Mouse (Mus musculus) forebrain, embryonic 12.5 days (tissue): ENCODE measurements around the gene Gm28042. TPM values are rescaled to one million over a fixed set of nuclear protein-coding genes. Genes with fewer than 3 reads are reported as not detected.

ENCODE experiments used
- ATAC-seq: fragments of 200-750 bp; cut with Nextera tagmentation; 2 replicates; pipeline ENCODE4 v1.8.0; 2017; ENCODE audit warnings: moderate TSS enrichment; ENCODE audit not compliant: low FRiP score
- H3K27ac ChIP-seq: fragments of 300-500 bp; sonication (generic); 2 replicates; pipeline ENCODE4 v1.5.1; 2016; ENCODE audit warnings: mild to moderate bottlenecking
- H3K27me3 ChIP-seq: fragments of 300-500 bp; sonication (generic); 2 replicates; pipeline ENCODE4 v1.6.1; 2016; ENCODE audit warnings: mild to moderate bottlenecking
- H3K36me3 ChIP-seq: fragments of 300-500 bp; sonication (generic); replicated peaks from 2 replicates; pipeline ENCODE4 v1.6.1; 2016; ENCODE audit warnings: mild to moderate bottlenecking
- H3K4me1 ChIP-seq: fragments of 300-500 bp; sonication (generic); 2 replicates; pipeline ENCODE4 v1.6.1; 2016
- H3K4me2 ChIP-seq: fragments of 300-500 bp; sonication (generic); 2 replicates; pipeline ENCODE4 v1.6.1; 2016; ENCODE audit warnings: mild to moderate bottlenecking, moderate library complexity
- H3K4me3 ChIP-seq: fragments of 300-500 bp; sonication (generic); replicated peaks from 2 replicates; pipeline ENCODE4 v1.5.1; 2016; ENCODE audit warnings: mild to moderate bottlenecking
- H3K9ac ChIP-seq: fragments of 300-500 bp; sonication (generic); 2 replicates; pipeline ENCODE4 v1.6.1; 2016; ENCODE audit warnings: mild to moderate bottlenecking
- H3K9me3 ChIP-seq: fragments of 300-500 bp; sonication (generic); 2 replicates; pipeline ENCODE4 v1.6.1; 2016
- WGBS: fragments of 180-500 bp; shearing (Covaris S2); methylation state at CpG from one replicate; pipeline ENCODE4 v1.1.7; 2016; 5-methylcytosine and 5-hydroxymethylcytosine counted together
- polyA plus RNA-seq: library from polyadenylated mRNA; unstranded; fragments of >200 nt; fragmentation: Nextera tagmentation; extraction: Ambion mirVana; gene quantifications from 2 replicates; pipeline ENCODE4 v1.2.1, GENCODE M21; 2016

Gene Gm28042
- polyA plus RNA-seq, 1 experiment from 2014 or later, result 7.3 TPM

GRCm38 (mm10) chr2:120046486-120047310 lies 19.4 kb downstream of the Gm28042 start:
- no peak overlapping the region for H3K9ac ChIP-seq
- no peak overlapping the region for H3K4me3 ChIP-seq
- ATAC-seq, result no peak
- WGBS, result 73% methylated on average over 14 of the region's 14 CpGs
- H3K4me1 ChIP-seq, result no peaks in the 10 kb centered on the region
- H3K36me3 ChIP-seq, result peaks cover 15% of the 10 kb centered on the region
- H3K9me3 ChIP-seq, result no peaks in the 10 kb centered on the region
- no peak overlapping the region for H3K27ac ChIP-seq
- H3K4me2 ChIP-seq, result no peak overlapping the region
- no peaks in the 10 kb centered on the region for H3K27me3 ChIP-seq

DNA sequence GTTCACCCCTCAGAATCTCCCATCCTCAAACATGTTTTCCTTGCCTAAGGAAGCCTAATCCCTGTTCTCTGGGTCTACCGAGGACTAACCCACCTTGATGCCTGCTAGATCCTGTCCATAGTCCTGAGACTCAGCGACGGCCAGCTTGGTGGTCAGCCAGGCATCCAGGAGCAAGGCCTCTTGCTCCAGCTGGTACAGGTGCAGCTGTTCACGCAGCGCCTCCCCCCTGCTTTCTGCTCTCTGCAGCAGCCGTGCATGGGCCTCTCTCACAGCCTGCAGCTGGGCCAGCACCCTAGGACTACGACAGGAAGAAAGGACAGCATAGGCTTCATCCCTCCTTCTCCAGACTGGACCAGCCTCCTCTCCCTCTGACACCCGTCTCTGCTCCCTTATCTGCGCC lies 20.9 kb downstream of the Gm28042 start:
- no peak overlapping the region for H3K27ac ChIP-seq
- 73% methylated on average over 9 of the region's 9 CpGs for WGBS
- H3K4me3 ChIP-seq, result no peak overlapping the region
- no peak for ATAC-seq
- no peaks in the 10 kb centered on the region for H3K27me3 ChIP-seq
- no peak overlapping the region for H3K9ac ChIP-seq
- no peaks in the 10 kb centered on the region for H3K9me3 ChIP-seq
- peaks cover 3% of the 10 kb centered on the region; the same call in 1 of the 2 replicates for H3K36me3 ChIP-seq
- no peaks in the 10 kb centered on the region for H3K4me1 ChIP-seq
- no peak overlapping the region for H3K4me2 ChIP-seq

DNA sequence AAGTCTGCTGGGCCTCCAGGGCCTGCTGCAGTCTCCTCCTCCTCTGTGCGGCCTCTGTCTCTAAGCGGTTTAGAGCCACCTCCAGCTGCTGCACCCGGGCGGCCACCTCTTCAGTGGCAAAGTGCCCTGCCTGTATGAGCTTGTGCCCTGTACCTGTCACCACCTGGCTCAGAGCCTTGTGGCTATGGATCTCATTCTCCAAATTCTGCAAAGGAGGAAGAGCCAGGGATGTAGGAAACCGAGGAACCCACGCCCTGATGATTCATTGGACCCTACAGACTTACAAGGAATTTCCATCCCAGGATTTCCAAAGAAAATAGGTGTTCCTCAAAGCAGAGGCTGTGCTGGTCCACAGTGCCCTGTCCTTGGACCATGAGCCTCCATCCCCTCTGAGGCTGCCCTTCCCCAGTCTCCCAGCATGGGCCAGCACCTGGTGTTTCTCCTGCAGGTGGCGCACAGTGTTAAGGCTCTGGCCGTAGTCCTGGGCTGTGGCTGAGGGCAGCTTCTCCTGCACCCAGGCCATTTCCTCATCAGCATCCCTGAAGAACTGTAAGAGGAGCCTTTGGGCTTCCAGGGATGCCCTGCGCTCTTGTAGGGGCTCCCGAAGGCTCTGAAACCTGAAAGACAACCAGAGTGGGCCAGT lies 22.5 kb downstream of the Gm28042 start:
- Histone ChIP-seq H3K9me3 (no peaks in the 10 kb centered on the region), H3K27me3 (no peaks in the 10 kb centered on the region)
- WGBS, result 57% methylated on average over 10 of the region's 10 CpGs

DNA sequence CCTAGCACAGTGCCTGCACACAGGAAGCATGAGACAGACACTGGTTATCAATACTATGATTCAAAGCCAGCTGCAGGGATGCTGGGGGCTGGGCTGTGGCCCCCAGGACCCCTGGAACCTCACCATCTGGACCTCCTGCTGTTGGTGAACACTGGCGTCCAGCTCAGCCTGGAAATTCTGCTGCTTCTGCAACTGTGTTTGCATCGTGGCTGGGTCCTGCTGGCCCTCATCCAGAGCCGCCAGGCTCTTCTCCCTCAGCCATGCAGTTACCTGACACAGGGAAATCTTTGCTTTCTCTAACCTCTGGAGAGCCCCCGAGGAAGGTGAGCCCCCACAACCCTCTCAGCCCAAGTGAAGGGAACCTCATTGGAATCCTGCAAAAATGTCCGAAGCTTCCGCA lies 24.1 kb downstream of the Gm28042 start:
- WGBS, result 65% methylated on average over 6 of the region's 6 CpGs
- Histone ChIP-seq H3K4me3 (no peak overlapping the region), H3K27ac (no peak overlapping the region), H3K27me3 (no peaks in the 10 kb centered on the region), H3K9ac (no peak overlapping the region), H3K4me1 (no peaks in the 10 kb centered on the region), H3K4me2 (no peak overlapping the region), H3K9me3 (no peaks in the 10 kb centered on the region), H3K36me3 (no peaks in the 10 kb centered on the region)
- ATAC-seq, result no peak

More for the DNA sequence above, 22.5 kb downstream of the Gm28042 start:
- ATAC-seq, result no peak
- Histone ChIP-seq H3K4me1 (no peaks in the 10 kb centered on the region), H3K36me3 (no peaks in the 10 kb centered on the region), H3K9ac (no peak overlapping the region), H3K4me2 (no peak overlapping the region), H3K4me3 (no peak overlapping the region), H3K27ac (no peak overlapping the region)

DNA sequence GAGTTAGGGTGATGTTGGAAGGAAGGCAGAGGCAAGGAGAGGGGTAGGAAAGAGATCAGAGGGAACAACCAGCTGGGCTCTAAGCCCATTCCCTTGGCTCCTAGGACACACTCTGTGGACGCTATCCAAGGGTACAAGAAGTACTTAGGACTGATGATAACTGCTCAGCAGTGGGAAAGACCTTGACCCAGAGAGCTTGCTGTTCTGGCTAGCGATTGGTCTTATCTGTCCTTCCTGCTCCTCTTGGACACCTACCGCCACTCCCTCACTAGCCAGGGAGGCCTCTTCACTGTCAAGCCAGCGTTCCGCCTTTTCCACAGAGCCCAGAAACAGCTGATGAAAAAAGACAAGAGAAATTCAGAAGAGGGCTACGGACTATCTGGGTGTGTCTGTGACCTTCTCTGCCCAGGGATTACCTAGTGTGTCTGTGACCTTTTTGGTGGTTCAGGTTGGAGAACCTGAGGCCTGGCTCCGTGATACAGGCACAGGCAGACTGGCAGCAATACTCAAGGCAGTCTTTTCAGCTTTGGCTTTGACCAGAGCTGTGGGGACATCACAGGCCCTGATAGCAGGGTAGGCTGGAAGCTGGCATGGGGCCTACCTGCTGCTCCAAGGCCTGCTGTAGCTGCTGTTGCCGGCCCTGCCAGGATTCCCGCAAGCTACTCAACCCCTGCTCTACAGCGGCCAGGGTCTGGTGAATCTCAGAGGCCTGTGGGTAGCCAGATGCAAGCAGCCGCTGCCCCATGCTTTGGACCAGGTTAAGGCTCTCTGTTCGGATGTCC lies 27.7 kb downstream of the Gm28042 start:
- no peaks in the 10 kb centered on the region for H3K36me3 ChIP-seq
- H3K4me1 ChIP-seq, result no peaks in the 10 kb centered on the region
- no peaks in the 10 kb centered on the region for H3K27me3 ChIP-seq
- ATAC-seq, result no peak
- no peak overlapping the region for H3K27ac ChIP-seq
- no peak overlapping the region for H3K9ac ChIP-seq
- H3K4me3 ChIP-seq, result no peak overlapping the region
- H3K9me3 ChIP-seq, result no peaks in the 10 kb centered on the region
- 89% methylated on average over 12 of the region's 12 CpGs for WGBS
- no peak overlapping the region for H3K4me2 ChIP-seq

DNA sequence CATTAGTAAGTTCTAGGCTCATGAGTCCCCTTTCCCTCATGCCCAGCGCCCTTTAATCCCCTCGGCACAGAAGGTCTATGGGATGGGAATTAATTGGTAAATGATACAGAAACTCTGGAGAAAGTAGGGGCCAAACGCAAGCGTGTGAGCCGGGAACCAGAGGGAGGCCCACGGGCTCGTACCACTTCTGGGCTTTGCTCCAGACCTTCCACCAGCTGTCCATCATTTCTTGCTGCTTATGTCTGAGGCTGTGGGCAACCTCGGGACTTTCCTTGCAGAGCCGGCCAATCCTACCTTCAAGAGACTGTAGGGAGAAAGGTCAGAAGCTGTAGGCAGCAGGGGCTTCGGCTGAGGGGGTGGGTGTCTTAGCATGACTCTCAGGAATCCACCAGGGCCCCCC lies 28.6 kb downstream of the Gm28042 start:
- Histone ChIP-seq H3K9ac (no peak overlapping the region), H3K9me3 (no peaks in the 10 kb centered on the region), H3K36me3 (no peaks in the 10 kb centered on the region), H3K27me3 (no peaks in the 10 kb centered on the region), H3K27ac (no peak overlapping the region), H3K4me2 (no peak overlapping the region), H3K4me1 (no peaks in the 10 kb centered on the region), H3K4me3 (no peak overlapping the region)
- 80% methylated on average over 10 of the region's 10 CpGs for WGBS
- no peak for ATAC-seq

DNA sequence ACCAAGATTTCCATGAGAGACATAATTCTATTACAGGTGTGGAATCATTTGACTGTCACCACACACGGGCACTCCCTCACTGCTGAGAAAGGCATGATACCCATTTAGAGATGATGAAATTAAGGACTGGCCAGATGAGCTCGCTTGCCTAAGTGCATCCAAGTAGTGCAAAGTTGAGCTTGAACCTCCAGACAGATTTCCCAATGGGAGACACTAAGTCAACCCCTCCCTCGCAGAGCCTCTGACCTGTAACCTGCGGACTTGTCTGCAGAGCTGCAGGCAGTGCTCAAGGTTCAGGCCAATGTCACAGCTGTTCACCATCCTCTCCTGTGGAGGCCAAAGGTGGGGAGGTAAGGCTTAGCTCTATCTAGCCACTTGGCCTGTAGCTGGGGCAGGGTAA lies 31.5 kb downstream of the Gm28042 start:
- H3K27ac ChIP-seq, result no peak overlapping the region
- H3K9me3 ChIP-seq, result no peaks in the 10 kb centered on the region
- no peaks in the 10 kb centered on the region for H3K27me3 ChIP-seq
- no peak for ATAC-seq
- WGBS, result 84% methylated on average over 4 of the region's 4 CpGs
- H3K4me1 ChIP-seq, result no peaks in the 10 kb centered on the region
- no peak overlapping the region for H3K9ac ChIP-seq
- no peak overlapping the region for H3K4me2 ChIP-seq
- no peak overlapping the region for H3K4me3 ChIP-seq
- H3K36me3 ChIP-seq, result no peaks in the 10 kb centered on the region

GRCm38 (mm10) chr2:120059466-120059865 lies 32.2 kb downstream of the Gm28042 start:
- H3K27ac ChIP-seq, result no peak overlapping the region
- ATAC-seq, result no peak
- no peaks in the 10 kb centered on the region for H3K36me3 ChIP-seq
- H3K4me2 ChIP-seq, result no peak overlapping the region
- no peaks in the 10 kb centered on the region for H3K4me1 ChIP-seq
- H3K4me3 ChIP-seq, result no peak overlapping the region
- H3K9ac ChIP-seq, result no peak overlapping the region
- WGBS, result 84% methylated on average over 3 of the region's 3 CpGs
- H3K27me3 ChIP-seq, result no peaks in the 10 kb centered on the region
- H3K9me3 ChIP-seq, result no peaks in the 10 kb centered on the region

DNA sequence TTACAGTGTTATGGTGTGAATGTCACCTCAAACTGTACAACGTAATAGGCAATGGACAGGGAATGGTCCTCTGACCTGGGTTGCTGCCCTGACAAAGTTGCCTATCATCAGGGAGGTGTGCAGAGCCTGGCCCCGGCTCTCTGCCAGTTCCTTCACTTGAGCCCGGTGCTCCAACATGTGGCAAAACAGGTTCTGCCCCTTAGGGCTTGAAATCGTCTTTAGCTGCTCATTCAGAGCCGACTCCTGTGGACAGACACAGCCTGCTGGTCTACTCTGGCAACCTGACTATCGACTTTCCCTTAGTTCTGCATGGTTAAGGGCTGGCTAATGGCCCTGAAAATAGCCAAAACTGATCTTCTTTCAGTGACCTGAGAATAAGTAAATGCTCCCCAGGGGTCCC lies 32.9 kb downstream of the Gm28042 start:
- Histone ChIP-seq H3K27me3 (no peaks in the 10 kb centered on the region), H3K4me1 (no peaks in the 10 kb centered on the region), H3K4me2 (no peak overlapping the region), H3K4me3 (no peak overlapping the region), H3K36me3 (no peaks in the 10 kb centered on the region), H3K9me3 (no peaks in the 10 kb centered on the region), H3K9ac (no peak overlapping the region), H3K27ac (no peak overlapping the region)
- ATAC-seq, result no peak
- WGBS, result 80% methylated on average over 6 of the region's 6 CpGs

DNA sequence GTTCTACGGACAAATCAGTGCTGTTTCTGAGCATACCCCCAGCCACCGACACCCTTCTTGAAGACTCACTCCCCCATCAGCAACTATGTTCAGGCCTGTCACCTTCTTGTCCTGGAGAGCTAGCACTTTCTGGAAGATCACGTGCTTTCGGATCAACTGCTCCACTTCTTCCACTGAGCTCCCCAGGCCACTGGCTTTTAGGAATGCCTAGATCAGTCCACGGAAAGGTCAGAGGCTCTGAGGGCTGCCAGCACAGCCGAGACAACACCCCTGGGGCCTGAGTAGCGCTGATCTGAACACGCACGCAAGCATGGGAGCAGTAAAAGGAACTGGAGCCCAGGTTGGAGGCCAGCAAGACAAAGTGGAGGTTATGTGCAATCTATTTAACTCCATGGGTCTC lies 33.4 kb downstream of the Gm28042 start:
- H3K9ac ChIP-seq, result no peak overlapping the region
- H3K27ac ChIP-seq, result no peak overlapping the region
- H3K27me3 ChIP-seq, result no peaks in the 10 kb centered on the region
- no peaks in the 10 kb centered on the region for H3K36me3 ChIP-seq
- WGBS, result 77% methylated on average over 9 of the region's 9 CpGs
- no peaks in the 10 kb centered on the region for H3K4me1 ChIP-seq
- no peak for ATAC-seq
- H3K9me3 ChIP-seq, result no peaks in the 10 kb centered on the region
- no peak overlapping the region for H3K4me3 ChIP-seq
- no peak overlapping the region for H3K4me2 ChIP-seq

- H3K4me1 ChIP-seq, result no peaks in the 10 kb centered on the region
- H3K27ac ChIP-seq, result no peak overlapping the region
- H3K4me3 ChIP-seq, result no peak overlapping the region
Observed at GRCm38 (mm10) chr2:120062248-120062647, 35.0 kb downstream of the Gm28042 start.

DNA sequence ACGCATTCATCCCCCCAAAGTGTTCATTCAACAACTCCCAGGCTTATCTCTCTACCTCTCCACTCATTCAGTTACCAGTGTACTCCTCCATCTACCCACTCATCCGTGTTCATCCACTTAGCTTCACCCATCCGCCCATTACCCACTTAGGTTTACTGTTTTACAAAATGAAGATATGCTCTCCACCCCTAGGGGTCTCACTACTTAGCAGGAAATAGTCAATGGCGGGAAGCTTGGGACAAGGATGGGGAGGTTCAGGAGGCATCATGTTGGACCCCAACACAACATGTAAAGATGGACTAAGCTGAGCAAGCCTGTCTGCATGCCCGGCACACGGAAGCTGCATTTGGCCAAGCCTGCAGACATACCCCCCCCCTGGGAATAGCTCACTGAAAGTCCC lies 37.3 kb downstream of the Gm28042 start:
- no peak for ATAC-seq
- Histone ChIP-seq H3K4me1 (no peaks in the 10 kb centered on the region; the same call in 1 of the 2 replicates), H3K9me3 (no peaks in the 10 kb centered on the region), H3K27ac (no peak overlapping the region), H3K27me3 (no peaks in the 10 kb centered on the region), H3K4me3 (no peak overlapping the region), H3K4me2 (no peak overlapping the region), H3K9ac (no peak overlapping the region), H3K36me3 (no peaks in the 10 kb centered on the region)
- WGBS, result 85% methylated on average over 6 of the region's 6 CpGs

More at GRCm38 (mm10) chr2:120062248-120062647, 35.0 kb downstream of the Gm28042 start:
- no peak for ATAC-seq
- H3K36me3 ChIP-seq, result no peaks in the 10 kb centered on the region
- no peak overlapping the region for H3K4me2 ChIP-seq
- H3K27me3 ChIP-seq, result no peaks in the 10 kb centered on the region
- WGBS, result 77% methylated on average over 8 of the region's 8 CpGs
- no peak overlapping the region for H3K9ac ChIP-seq
- H3K9me3 ChIP-seq, result no peaks in the 10 kb centered on the region
